Mouse (Mus musculus) retina, adult 2 months (tissue): ENCODE results near the gene Uqcr10.

Experiments
- DNase-seq: peaks from one replicate; pipeline ENCODE4 v3.0.0-alpha.2; 2012; ENCODE audit warnings: low read depth, low spot score

Uqcr10 gene

GRCm38 (mm10) chr11:4675693-4676092 is 28.4 kb downstream of the Uqcr10 start:
- DNase-seq, result no peak

- DNase-seq, result no peak
Observed at GRCm38 (mm10) chr11:4675126-4675562, 29.0 kb downstream of the Uqcr10 start.

GRCm38 (mm10) chr11:4674593-4674992 is 29.5 kb downstream of the Uqcr10 start:
- DNase-seq, result no peak

- DNase-seq, result no peak
Observed at GRCm38 (mm10) chr11:4671736-4672135, 32.4 kb downstream of the Uqcr10 start.

- no peak for DNase-seq
Observed at GRCm38 (mm10) chr11:4662496-4662878, 41.7 kb downstream of the Uqcr10 start.

GRCm38 (mm10) chr11:4661871-4662495 is 42.2 kb downstream of the Uqcr10 start:
- DNase-seq, result no peak

GRCm38 (mm10) chr11:4661324-4661723 is 42.8 kb downstream of the Uqcr10 start:
- no peak for DNase-seq

- DNase-seq, result no peak
Observed at GRCm38 (mm10) chr11:4660309-4661025, 43.7 kb downstream of the Uqcr10 start.

GRCm38 (mm10) chr11:4659818-4660217 is 44.3 kb downstream of the Uqcr10 start:
- no peak for DNase-seq
